Mouse (Mus musculus) lung, adult 2 months (tissue): Measurements from ENCODE around the gene Tln2. TPM values are rescaled to one million over a fixed set of nuclear protein-coding genes. Genes with fewer than 3 reads are reported as not detected.

Experiments
- DNase-seq: peaks from one replicate; pipeline ENCODE4 v3.0.0; 2022
- H3K4me1 ChIP-seq: fragments of 200-500 bp; 2 replicates; pipeline ENCODE4 v1.6.1; 2011; ENCODE audit warnings: low read length; ENCODE audit not compliant: control insufficient read depth, insufficient read depth
- H3K4me3 ChIP-seq: fragments of 200-500 bp; replicated peaks from 2 replicates; pipeline ENCODE3; 2011; ENCODE audit warnings: low read depth, mild to moderate bottlenecking, control low read depth, low read length; ENCODE audit errors: extremely low read depth
- CTCF ChIP-seq: fragments of 200-500 bp; IDR thresholded peaks from 2 replicates; pipeline ENCODE4 v1.5.1; 2011; ENCODE audit warnings: mild to moderate bottlenecking, low read length, control low read depth; ENCODE audit not compliant: insufficient read depth
- POLR2A ChIP-seq: fragments of 200-500 bp; IDR thresholded peaks from 2 replicates; pipeline ENCODE4 v1.6.1; 2011; ENCODE audit warnings: low read depth, mild to moderate bottlenecking, control low read depth, low read length, borderline replicate concordance; ENCODE audit errors: extremely low read depth
- WGBS: fragments of 180-500 bp; shearing (Covaris S2); methylation state at CpG from one replicate; pipeline ENCODE4 v1.1.7; 2018; 5-methylcytosine and 5-hydroxymethylcytosine counted together
- polyA plus RNA-seq: library from polyadenylated mRNA; depleted of rRNA; stranded (reverse); fragments of >200 nt; gene quantifications from 2 replicates; pipeline ENCODE4 v1.2.3, GENCODE M21; 2012

Tln2 gene
- polyA plus RNA-seq, 1 experiment = 14.1 TPM

DNA sequence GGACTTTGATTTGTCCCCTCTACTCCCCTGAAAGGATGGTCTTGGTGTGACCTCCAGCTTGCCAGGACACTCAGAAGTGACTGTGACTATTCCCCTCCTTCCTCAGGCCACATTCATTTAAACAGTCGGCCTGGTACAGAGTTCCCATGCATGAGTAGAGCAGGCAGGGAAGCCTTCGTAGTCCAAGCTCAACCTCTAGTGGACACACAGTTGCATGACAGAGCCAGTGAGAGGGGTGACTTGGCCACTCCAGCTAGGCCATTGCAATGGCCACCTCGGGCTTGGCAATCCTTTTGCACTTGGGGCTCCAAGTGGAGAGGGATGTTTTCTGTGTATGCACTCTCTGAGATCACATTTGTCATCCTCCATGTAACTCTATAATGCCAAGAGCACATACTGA lies 285.2 kb downstream of the Tln2 start:
- DNase-seq = no peak
- Histone ChIP-seq H3K4me1 (no peaks in the 10 kb centered on the region), H3K4me3 (no peak overlapping the region)
- 65% methylated on average over 3 of the region's 3 CpGs for WGBS
- TF ChIP-seq POLR2A = no peak
- peak; percentile 61; the same call in 1 of the 2 replicates for TF ChIP-seq CTCF

DNA sequence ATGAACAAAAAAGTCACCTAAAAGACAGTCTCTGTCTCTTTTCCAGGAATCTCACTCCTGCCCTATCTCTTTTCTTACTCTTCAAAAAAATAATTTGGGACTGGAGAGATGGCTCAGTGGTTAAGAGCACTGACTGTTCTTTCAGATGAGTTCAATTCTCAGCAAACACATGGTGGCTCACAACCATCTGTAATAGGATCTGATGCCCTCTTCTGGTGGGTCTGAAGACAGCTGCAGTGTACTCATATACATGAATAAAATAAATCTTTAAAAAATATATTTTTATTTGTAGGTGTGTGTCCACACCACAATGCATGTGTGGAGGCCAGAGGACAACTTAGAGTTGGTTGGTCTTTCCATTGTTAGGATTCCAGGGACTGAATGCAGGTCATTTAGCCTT lies 286.1 kb downstream of the Tln2 start:
- Histone ChIP-seq H3K4me3 (no peak overlapping the region), H3K4me1 (no peaks in the 10 kb centered on the region)
- no peak for DNase-seq
- TF ChIP-seq CTCF (no peak), POLR2A (no peak)

DNA sequence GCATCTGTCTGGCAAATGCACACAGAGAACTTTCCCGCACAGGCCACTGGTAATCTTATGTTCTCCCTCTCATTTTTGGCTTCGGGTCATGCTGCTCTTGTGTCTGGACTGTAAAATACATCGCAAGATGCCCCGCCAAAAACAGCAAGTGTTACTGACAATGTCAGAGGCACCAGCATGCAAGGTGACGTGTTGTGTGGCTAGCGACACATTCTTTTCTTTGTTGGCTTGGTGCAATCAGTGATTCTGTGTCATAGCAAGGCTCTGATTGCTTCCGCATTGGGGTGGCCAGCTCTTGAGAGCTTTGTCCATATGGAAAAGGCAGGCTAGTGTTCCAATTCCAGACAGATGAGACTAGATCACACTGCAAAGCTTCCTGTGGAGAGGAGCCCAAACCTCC lies 288.8 kb downstream of the Tln2 start:
- 45% methylated on average over 7 of the region's 7 CpGs for WGBS
- DNase-seq = no peak
- TF ChIP-seq CTCF (no peak), POLR2A (no peak)
- H3K4me1 ChIP-seq = no peaks in the 10 kb centered on the region
- no peak overlapping the region for H3K4me3 ChIP-seq

DNA sequence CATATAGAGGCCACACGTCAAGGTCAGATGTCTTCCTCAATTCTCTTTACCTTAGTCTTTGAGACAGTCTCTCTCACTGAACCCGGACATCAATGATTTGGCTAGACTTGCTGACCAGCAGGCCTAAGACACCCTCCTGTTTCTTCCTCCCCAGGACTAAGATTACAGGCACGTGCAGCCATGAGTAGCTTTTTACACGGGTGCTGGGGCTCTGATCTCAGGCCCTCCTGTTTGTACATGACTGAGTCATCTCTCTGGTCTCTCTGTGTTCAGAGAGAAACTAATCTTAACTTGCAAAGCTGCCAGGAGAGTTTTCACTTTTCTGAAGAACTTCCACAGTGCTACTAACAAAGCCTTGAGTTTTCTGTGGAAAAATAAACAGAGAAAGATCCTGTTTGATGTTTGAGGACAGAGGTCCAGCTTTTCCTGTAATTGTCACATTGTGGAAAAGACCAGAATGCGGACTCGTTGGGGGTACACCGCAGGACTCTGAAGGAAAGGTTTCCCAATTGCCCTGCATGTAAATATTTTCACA lies 289.4 kb downstream of the Tln2 start:
- TF ChIP-seq POLR2A (no peak), CTCF (no peak)
- Histone ChIP-seq H3K4me3 (no peak overlapping the region), H3K4me1 (peaks cover 3% of the 10 kb centered on the region; the same call in 1 of the 2 replicates)
- no peak for DNase-seq
- WGBS = 44% methylated on average over 7 of the region's 7 CpGs

DNA sequence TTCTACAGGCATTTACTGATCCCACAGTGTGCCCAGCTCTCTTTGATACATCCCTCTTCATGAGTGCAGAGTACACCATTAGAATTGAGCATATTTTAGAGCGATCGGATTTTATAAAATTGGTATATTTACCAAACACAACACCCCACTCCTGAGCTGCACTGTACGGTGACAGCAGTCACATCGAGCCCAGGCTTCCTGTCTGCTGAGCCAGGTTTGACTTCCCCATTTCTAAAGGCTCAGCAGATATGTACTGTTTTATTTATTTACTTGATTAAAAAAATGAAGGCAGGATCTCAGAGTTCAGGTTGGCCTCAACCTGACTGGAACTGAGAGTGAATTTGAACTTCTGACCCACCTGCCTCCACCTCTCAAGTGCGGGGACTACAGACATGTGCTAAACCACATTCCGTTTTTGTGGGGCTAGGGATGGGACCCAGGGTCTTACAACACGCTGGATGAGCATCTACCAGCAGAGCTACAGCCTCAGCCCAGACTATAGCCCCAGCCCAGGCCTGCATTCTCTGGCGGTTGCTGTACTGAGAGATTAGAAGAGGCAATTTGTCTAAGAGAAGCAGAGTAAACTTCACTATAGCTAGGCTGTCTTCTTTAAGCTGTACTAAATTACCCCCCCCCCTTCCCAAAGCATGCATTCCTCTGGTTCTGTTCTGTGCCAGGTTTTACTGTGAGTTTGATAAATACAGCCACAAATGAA lies 292.1 kb downstream of the Tln2 start:
- 80% methylated on average over 8 of the region's 8 CpGs for WGBS
- TF ChIP-seq CTCF (no peak), POLR2A (no peak)
- DNase-seq = no peak
- peaks cover 3% of the 10 kb centered on the region; the same call in 1 of the 2 replicates for H3K4me1 ChIP-seq
- H3K4me3 ChIP-seq = no peak overlapping the region

DNA sequence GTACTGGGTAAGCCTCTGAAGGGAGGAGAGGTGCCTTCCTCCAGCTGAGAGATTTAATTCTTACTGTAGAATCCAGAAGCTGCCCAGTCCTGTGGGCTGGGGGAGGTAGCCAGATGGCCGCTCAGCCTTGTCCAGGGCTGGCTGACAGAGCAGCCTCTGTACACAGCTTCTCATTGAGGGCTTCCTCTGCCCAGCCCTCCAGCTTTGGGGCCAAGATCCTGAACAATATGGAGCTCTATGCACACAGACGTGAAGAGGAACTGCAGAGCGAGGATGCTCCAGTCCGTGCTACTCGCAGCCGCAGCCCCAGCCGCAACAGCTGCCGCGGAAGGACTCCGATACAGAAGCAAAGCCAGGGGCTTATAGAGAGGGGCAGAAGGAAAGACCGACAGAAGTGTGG lies 294.0 kb downstream of the Tln2 start:
- peaks cover 3% of the 10 kb centered on the region; the same call in 1 of the 2 replicates for H3K4me1 ChIP-seq

DNA sequence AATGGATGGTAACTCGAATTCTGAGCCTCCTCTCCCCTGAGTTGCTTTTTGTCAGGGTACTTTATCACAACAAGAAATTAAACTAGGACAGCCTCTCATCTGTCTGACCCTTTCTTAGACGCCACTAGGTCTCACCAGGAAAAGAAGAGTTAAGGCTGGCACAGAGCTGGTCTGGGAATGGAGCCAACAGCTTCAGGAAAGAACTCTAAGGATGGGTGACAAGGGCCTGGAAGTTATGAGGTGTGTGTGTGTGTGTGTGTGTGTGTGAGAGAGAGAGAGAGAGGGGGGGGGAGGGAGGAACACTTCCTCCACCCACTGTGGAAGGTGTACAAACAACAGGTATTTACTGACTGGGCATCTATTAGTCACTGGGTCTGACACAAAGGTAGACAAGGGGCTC lies 294.6 kb downstream of the Tln2 start:
- WGBS = 26% methylated on average over 2 of the region's 2 CpGs
- no peak for DNase-seq
- Histone ChIP-seq H3K4me1 (peaks cover 3% of the 10 kb centered on the region; the same call in 1 of the 2 replicates), H3K4me3 (no peak overlapping the region)
- TF ChIP-seq POLR2A (no peak), CTCF (no peak)

More for the DNA sequence above, 294.0 kb downstream of the Tln2 start:
- TF ChIP-seq POLR2A (no peak), CTCF (no peak)
- no peak for DNase-seq
- no peak overlapping the region for H3K4me3 ChIP-seq
- 54% methylated on average over 11 of the region's 11 CpGs for WGBS

DNA sequence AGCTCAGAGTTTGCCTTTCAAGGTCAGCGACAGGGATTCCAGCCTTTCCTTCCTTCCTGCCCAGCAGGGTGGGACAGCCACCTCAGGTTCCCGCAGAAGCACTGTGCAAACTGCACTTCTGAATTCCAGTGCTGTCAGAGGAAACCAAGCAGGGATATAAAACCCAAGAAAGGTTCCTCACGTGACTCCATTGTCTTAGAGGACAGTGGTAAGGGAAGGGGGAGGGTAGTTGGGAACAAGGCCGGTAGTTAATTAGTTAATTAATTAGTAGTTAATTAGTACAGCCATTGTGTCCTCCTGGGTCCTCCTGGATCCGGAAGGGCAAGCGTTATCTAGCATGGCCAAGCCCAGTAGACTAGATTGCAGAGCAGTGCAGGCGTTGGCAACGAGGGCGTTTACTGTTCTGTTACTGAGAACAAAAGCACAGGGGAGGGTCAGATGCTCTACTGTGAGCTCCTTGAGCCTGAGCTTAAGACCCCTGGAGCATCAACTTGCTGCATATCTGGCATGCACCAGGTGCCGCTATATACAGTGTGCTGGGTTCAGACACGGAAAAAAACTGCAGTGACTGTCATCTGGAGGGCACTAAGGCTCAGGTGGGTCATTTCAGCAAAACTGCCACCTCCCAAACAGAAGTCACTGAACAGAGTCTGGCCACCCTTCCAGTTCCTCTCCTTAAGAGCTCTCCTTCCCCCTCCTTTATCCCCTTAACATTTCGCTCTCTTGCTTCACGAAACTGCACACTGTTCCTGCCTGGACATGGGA lies 298.5 kb downstream of the Tln2 start:
- H3K4me3 ChIP-seq = no peak overlapping the region
- 34% methylated on average over 13 of the region's 13 CpGs for WGBS
- H3K4me1 ChIP-seq = peaks cover 3% of the 10 kb centered on the region; the same call in 1 of the 2 replicates
- DNase-seq = no peak
- TF ChIP-seq POLR2A (no peak), CTCF (no peak)

DNA sequence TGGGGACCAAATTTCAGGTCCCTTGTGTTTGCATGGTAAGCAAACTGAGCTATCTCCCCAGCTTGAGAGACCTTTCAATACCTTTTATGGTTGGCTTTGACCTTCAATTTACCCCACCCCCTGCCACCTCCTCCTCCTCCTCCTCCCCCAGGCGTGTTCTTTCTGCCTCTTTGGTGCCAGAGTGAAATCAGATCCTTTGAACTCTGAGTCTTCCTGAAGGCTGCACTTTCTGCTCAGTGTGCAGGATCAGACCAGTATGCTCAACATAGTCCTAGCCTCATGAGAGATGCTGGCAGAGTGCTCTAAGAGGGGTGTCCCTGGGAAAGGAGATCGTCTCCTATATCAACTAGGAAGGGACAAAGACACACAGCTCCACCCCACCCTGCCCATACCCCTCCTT lies 309.4 kb downstream of the Tln2 start:
- DNase-seq = no peak
- WGBS = 72% methylated on average over 2 of the region's 2 CpGs
- TF ChIP-seq POLR2A (no peak), CTCF (no peak)

DNA sequence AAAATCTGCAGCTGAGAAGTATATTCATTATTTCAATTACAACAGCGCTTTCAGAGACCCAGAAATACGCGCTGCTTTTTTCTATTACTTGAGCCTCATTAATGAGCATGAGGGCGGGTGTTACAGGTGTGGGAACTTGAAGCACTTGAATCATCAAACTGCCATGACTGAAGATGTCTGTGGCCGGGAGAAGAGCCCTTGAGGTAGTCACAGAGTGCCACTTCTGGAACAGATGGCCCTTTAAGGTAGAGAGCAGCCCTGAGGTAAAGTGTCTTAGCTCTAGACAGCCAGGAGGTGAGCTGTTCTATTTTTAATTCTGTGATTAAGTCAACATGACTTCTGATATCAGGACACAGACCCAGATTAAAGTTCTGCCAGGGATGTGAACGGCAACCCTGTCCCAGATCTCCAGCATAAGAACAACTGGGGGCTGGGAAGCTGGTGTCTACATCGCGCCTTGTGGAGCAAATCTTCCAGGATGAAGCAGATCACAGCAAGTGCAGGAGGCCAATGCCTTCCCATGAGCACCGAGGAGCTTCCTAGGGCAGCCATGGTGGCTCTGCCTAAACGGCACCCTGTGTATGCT lies 312.0 kb downstream of the Tln2 start:
- no peaks in the 10 kb centered on the region for H3K4me1 ChIP-seq
- TF ChIP-seq POLR2A = no peak
- no peak for TF ChIP-seq CTCF
- H3K4me3 ChIP-seq = no peak overlapping the region
- peak; percentile 49 for DNase-seq
- WGBS = 70% methylated on average over 10 of the region's 10 CpGs

More for the DNA sequence above, 309.4 kb downstream of the Tln2 start:
- Histone ChIP-seq H3K4me3 (no peak overlapping the region), H3K4me1 (no peaks in the 10 kb centered on the region)
